Mouse (Mus musculus) effector memory CD4-positive, alpha-beta T cell, adult 5 months (primary cell): ENCODE measurements around the gene Olfr1390. TPM values are rescaled to one million over a fixed set of nuclear protein-coding genes. Genes with fewer than 3 reads are reported as not detected.

Experiments used
- polyA plus RNA-seq: library from polyadenylated mRNA; unstranded; fragments of 100-300 nt; shearing (Covaris generic); gene quantifications from one replicate; pipeline ENCODE4 v1.2.1, GENCODE M21; 2017

The Olfr1390 gene
- not detected for polyA plus RNA-seq

DNA sequence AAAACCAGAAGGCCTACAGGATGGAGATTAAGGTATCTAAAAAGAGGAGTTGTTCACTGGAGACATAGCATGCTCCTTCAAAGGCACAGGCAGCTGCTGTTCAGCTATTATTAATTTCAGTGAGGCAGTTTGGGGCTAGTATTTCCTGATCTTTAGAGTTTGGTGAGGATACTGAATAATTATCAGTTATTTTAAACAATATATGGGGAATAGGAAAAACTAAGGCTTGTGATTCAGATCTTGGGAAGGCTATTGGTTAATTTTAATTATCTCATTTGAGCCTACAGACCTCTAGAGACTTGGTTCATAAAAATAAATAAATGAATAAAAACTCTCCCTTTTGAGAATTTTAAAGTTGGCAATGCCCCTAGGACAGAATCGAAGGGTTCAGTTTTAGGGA lies at the start of gene Olfr1390:
Gene Olfr1390, plus strand, starts transcription at position 301 of the 400 bp plus-strand sequence.

DNA sequence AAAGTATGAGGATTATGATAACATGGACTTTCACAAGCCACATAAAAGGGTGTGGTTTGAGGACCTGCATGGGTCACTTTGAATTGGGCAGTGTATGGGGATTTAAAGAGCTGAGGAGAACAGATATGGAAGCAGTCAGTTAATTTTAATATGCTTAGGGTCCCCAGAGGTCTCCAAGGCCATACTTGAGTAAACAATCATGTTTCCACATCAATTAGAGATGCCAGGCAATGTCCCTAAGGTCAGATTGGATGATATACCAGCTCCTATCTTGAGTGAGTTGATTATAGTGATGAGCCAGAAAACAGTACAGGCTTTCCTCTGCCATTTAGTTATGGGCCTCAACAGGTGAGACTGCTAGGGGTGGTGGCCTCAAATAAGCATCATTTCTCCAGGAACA lies 30.5 kb upstream of the Olfr1390 start, which contains the start of gene Olfr10:
Gene Olfr10, plus strand, starts transcription at position 301 of the 400 bp plus-strand sequence.

DNA sequence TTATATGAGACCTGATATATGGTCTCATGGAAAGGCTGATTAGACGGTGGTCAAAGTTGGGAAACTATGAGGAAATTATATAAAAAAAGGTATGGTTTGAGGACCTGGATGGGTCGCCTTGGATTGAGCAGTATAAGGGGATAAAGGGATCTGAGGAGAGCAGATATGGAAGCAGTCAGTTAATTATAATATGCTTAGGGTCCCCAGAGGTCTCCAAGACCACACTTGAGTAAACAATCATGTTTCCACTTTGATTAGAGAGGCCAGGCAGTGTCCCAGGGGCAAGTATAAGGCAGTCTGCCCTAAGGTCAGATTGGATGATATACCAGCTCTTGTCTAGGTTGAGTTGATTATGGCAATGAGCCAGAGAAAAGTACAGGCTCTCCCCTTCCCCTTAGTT lies 12.5 kb upstream of the Olfr1390 start, which contains the start of gene Olfr1391:
Gene Olfr1391, plus strand, starts transcription at position 301 of the 400 bp plus-strand sequence.

Other genes starting within 250 kb of the Olfr1390 start
- gene Olfr1396, start 220.3 kb upstream of the Olfr1390 start, polyA plus RNA-seq, result not detected
- not detected for gene Olfr1395, start 192.9 kb upstream of the Olfr1390 start, polyA plus RNA-seq
- gene Olfr1394, start 180.8 kb upstream of the Olfr1390 start, polyA plus RNA-seq, result not detected
- gene Btnl9, start 148.0 kb upstream of the Olfr1390 start, polyA plus RNA-seq, result not detected
- gene Zfp62, start 131.9 kb upstream of the Olfr1390 start, polyA plus RNA-seq, result 69.8 TPM
- gene Mgat1, start 91.0 kb upstream of the Olfr1390 start, polyA plus RNA-seq, result 32.3 TPM
- not detected for gene Olfr1393, start 56.9 kb upstream of the Olfr1390 start, polyA plus RNA-seq
- not detected for gene Olfr1392, start 49.9 kb upstream of the Olfr1390 start, polyA plus RNA-seq
- not detected for gene Olfr10, start 30.4 kb upstream of the Olfr1390 start, polyA plus RNA-seq
- not detected for gene Olfr1391, start 12.4 kb upstream of the Olfr1390 start, polyA plus RNA-seq
- not detected for gene Olfr1389, start 87.9 kb downstream of the Olfr1390 start, polyA plus RNA-seq
- gene Olfr1388, start 101.4 kb downstream of the Olfr1390 start, polyA plus RNA-seq, result not detected
- gene Olfr1387, start 120.2 kb downstream of the Olfr1390 start, polyA plus RNA-seq, result not detected
- gene Olfr1386, start 129.9 kb downstream of the Olfr1390 start, polyA plus RNA-seq, result not detected
- gene Olfr1385, start 153.9 kb downstream of the Olfr1390 start, polyA plus RNA-seq, result 0.15 TPM
- gene Olfr1384, start 171.5 kb downstream of the Olfr1390 start, polyA plus RNA-seq, result not detected
- not detected for gene Olfr1383, start 184.5 kb downstream of the Olfr1390 start, polyA plus RNA-seq
- gene Olfr1382, start 193.1 kb downstream of the Olfr1390 start, polyA plus RNA-seq, result not detected
- gene Olfr1381, start 208.3 kb downstream of the Olfr1390 start, polyA plus RNA-seq, result 0.12 TPM
- gene Olfr1380, start 221.7 kb downstream of the Olfr1390 start, polyA plus RNA-seq, result not detected